Comparison of ENCODE assay signal across 23 mouse cellular contexts in the genomic region with DNA sequence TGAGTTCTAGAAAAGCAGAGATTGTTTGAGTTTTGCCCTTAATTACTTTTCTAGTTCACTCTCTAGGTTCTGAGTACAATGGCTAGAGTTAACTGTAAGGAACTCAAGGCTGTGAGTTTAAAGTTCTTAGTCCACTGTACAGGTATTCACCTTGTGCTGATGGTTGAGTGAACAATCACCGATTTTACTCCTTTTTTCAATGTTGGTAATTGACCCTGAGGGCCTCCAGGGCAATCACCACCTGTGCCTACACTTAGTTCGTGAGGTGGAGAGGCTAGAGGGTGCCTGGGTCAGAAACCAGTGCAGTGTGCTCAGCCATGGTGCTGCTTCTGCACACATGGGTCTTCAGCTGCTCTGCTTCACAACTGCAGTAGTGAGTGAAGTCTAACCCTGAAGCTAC. TPM values are rescaled to one million over a fixed set of nuclear protein-coding genes. Genes with fewer than 3 reads are reported as not detected.
DNase-seq lines count a peak whose midpoint lies in the region; ATAC-seq and TF ChIP-seq lines count a peak whose summit lies in the region.
"Had no signal": no experiment of that assay in that cellular context is flagged by ENCODE, and none has a peak within 500 bp of the region (broad histone marks: within the 10 kb centered on the region; RNA-seq: fewer than 3 reads in every experiment).

No protein-coding gene starts in this region.

- no peak for TF ChIP-seq CTCF in intestine, postnatal 0 days (IDR thresholded peaks at IDR 0.05; ENCODE audit: low read depth)
- TF ChIP-seq CTCF in kidney, adult 2 months (conservative IDR thresholded peaks at IDR 0.05; ENCODE audit: insufficient read depth, insufficient read length, low read depth, low read length): no peak

- H3K4me3 ChIP-seq in intestine, postnatal 0 days (ENCODE audit: low read depth, low read length): no peak overlapping the region
- H3K4me3 ChIP-seq in intestine, embryonic 16.5 days (ENCODE audit: low read length): no peak overlapping the region
- H3K4me3 ChIP-seq in kidney, adult 2 months (ENCODE audit: insufficient read depth, low read depth, low read length): no peak overlapping the region
- no peak overlapping the region for H3K4me3 ChIP-seq in kidney, embryonic 16.5 days (ENCODE audit: low read length)
- H3K4me3 ChIP-seq in megakaryocyte, embryonic 14.5 days (replicated peaks): peak overlapping the region; percentile 56
- H3K4me3 ChIP-seq: embryonic facial prominence, embryonic 10.5 days; embryonic facial prominence, embryonic 12.5 days; forebrain, embryonic 13.5 days had no signal

- peak overlapping the region; percentile 50 for H3K27ac ChIP-seq in intestine, postnatal 0 days (ENCODE audit: low read depth, low read length)
- H3K27ac ChIP-seq in intestine, embryonic 16.5 days (ENCODE audit: low read length): no peak overlapping the region
- H3K27ac ChIP-seq in kidney, adult 2 months (ENCODE audit: insufficient read depth, low read depth, low read length): no peak overlapping the region
- no peak overlapping the region for H3K27ac ChIP-seq in kidney, embryonic 16.5 days (ENCODE audit: low read length)
- H3K27ac ChIP-seq: embryonic facial prominence, embryonic 10.5 days; embryonic facial prominence, embryonic 12.5 days; forebrain, embryonic 13.5 days had no signal

- no peaks in the 10 kb centered on the region for H3K4me1 ChIP-seq in intestine, postnatal 0 days (replicated peaks; ENCODE audit: control insufficient read depth, insufficient read depth, low read length)
- H3K4me1 ChIP-seq in intestine, embryonic 16.5 days (ENCODE audit: control insufficient read depth, insufficient read depth, low read length): peaks cover 4% of the 10 kb centered on the region
- peaks cover 20% of the 10 kb centered on the region for H3K4me1 ChIP-seq in kidney, adult 2 months (ENCODE audit: control insufficient read depth, insufficient read depth, low read length)
- H3K4me1 ChIP-seq in kidney, embryonic 16.5 days (ENCODE audit: insufficient read depth, low read length): no peaks in the 10 kb centered on the region; the same call in 1 of the 2 replicates
- peaks cover 17% of the 10 kb centered on the region for H3K4me1 ChIP-seq in megakaryocyte, embryonic 14.5 days
- H3K4me1 ChIP-seq: embryonic facial prominence, embryonic 10.5 days; embryonic facial prominence, embryonic 12.5 days; forebrain, embryonic 13.5 days had no signal

- peak; percentile 57 for DNase-seq in kidney, adult 2 months
- DNase-seq in kidney, postnatal 36 days: peak; percentile 20 to 34
- DNase-seq in kidney, postnatal 14 days: no peak
- DNase-seq: adrenal gland, adult 8-10 months; adrenal gland, postnatal 14 days; adrenal gland, postnatal 36 days; B cell, adult 2 months; cerebellum, adult 11-12 months; cerebellum, adult 2 months; cerebellum, adult 9-10 months; cerebellum, postnatal 10 days; cerebellum, postnatal 25 days had no signal

- H3K4me2 ChIP-seq in intestine, postnatal 0 days (replicated peaks; ENCODE audit: low read depth): no peak overlapping the region
- no peak overlapping the region for H3K4me2 ChIP-seq in intestine, embryonic 16.5 days (ENCODE audit: low read depth, low read length)
- H3K4me2 ChIP-seq in kidney, embryonic 16.5 days (replicated peaks; ENCODE audit: low read depth, low read length): no peak overlapping the region
- H3K4me2 ChIP-seq: embryonic facial prominence, embryonic 12.5 days; forebrain, embryonic 13.5 days had no signal

- H3K27me3 ChIP-seq in intestine, postnatal 0 days (replicated peaks; ENCODE audit: control insufficient read depth, insufficient read depth, low read length): no peaks in the 10 kb centered on the region
- no peaks in the 10 kb centered on the region for H3K27me3 ChIP-seq in intestine, embryonic 16.5 days (replicated peaks; ENCODE audit: control insufficient read depth, insufficient read depth, low read length)
- H3K27me3 ChIP-seq in kidney, adult 2 months (replicated peaks; ENCODE audit: control insufficient read depth, insufficient read depth, low read length): no peaks in the 10 kb centered on the region; the same call in 1 of the 2 replicates
- H3K27me3 ChIP-seq in kidney, embryonic 16.5 days (ENCODE audit: insufficient read depth, low read length): no peaks in the 10 kb centered on the region
- H3K27me3 ChIP-seq in megakaryocyte, embryonic 14.5 days (replicated peaks): no peaks in the 10 kb centered on the region
- H3K27me3 ChIP-seq: CH12.LX; embryonic facial prominence, embryonic 12.5 days; forebrain, embryonic 13.5 days; Patski had no signal

- H3K9me3 ChIP-seq in intestine, postnatal 0 days (ENCODE audit: control insufficient read depth): no peaks in the 10 kb centered on the region
- no peaks in the 10 kb centered on the region; the same call in 1 of the 2 replicates for H3K9me3 ChIP-seq in intestine, embryonic 16.5 days (ENCODE audit: control insufficient read depth, low read length)
- H3K9me3 ChIP-seq in kidney, embryonic 16.5 days (ENCODE audit: low read length): peaks cover 41% of the 10 kb centered on the region
- peaks cover 30% of the 10 kb centered on the region for H3K9me3 ChIP-seq in megakaryocyte, embryonic 14.5 days

- TF ChIP-seq POLR2A in kidney, adult 2 months (IDR thresholded peaks at IDR 0.05; ENCODE audit: low read depth, low read length): no peak

- peaks cover 6% of the 10 kb centered on the region; the same call in 1 of the 2 replicates for H3K36me3 ChIP-seq in intestine, postnatal 0 days (ENCODE audit: control insufficient read depth, insufficient read depth)
- 0 out of 2 replicates have a peak, but pooled peaks cover 2% of the 10 kb centered on the region for H3K36me3 ChIP-seq in intestine, embryonic 16.5 days (ENCODE audit: control insufficient read depth, insufficient read depth, low read length)
- no peaks in the 10 kb centered on the region for H3K36me3 ChIP-seq in kidney, adult 2 months (ENCODE audit: control insufficient read depth, insufficient read depth, low read length)
- peaks cover 31% of the 10 kb centered on the region for H3K36me3 ChIP-seq in kidney, embryonic 16.5 days (ENCODE audit: insufficient read depth, low read length)
- H3K36me3 ChIP-seq in megakaryocyte, embryonic 14.5 days (replicated peaks; ENCODE audit: low read length): peaks cover 61% of the 10 kb centered on the region

- H3K9ac ChIP-seq in intestine, postnatal 0 days (ENCODE audit: low read depth, low read length): no peak overlapping the region
- no peak overlapping the region for H3K9ac ChIP-seq in intestine, embryonic 16.5 days (ENCODE audit: low read depth, low read length)
- H3K9ac ChIP-seq in kidney, embryonic 16.5 days (replicated peaks; ENCODE audit: low read length): no peak overlapping the region
- H3K9ac ChIP-seq: embryonic facial prominence, embryonic 12.5 days; forebrain, embryonic 13.5 days had no signal

- ATAC-seq in intestine, postnatal 0 days: no peak
- ATAC-seq in intestine, embryonic 16.5 days: no peak
- ATAC-seq in kidney, embryonic 16.5 days (ENCODE audit: low FRiP score, low TSS enrichment): no peak
- no peak for ATAC-seq in megakaryocyte, adult 5-6 weeks (ENCODE audit: poor library complexity, severe bottlenecking)
- ATAC-seq: activated CD4-positive, CD25-positive, alpha-beta regulatory T cell, adult 4 months; forebrain, embryonic 13.5 days; Patski had no signal

- 54% methylated on average over 2 of the region's 2 CpGs for WGBS in intestine, postnatal 0 days
- WGBS in intestine, embryonic 16.5 days: 94% methylated on average over 2 of the region's 2 CpGs
- 36% methylated on average over 2 of the region's 2 CpGs for WGBS in kidney, adult 2 months
- 76% methylated on average over 2 of the region's 2 CpGs for WGBS in kidney, embryonic 16.5 days

RNA-seq across cellular contexts. Expression of a gene that starts 8.8 kb away (rescaled TPM):
- 32.7 and 35.0 TPM in 2 replicates for polyA plus RNA-seq in intestine, postnatal 0 days (2015; fragmentation: Nextera tagmentation; extraction: Ambion mirVana)
- polyA plus RNA-seq in intestine, embryonic 16.5 days (2015; fragmentation: Nextera tagmentation; extraction: Ambion mirVana): 52.3 and 54.4 TPM in 2 replicates
- 23.3 and 30.8 TPM in 2 replicates for polyA plus RNA-seq in kidney, adult 2 months (2012; rRNA removed)
- polyA plus RNA-seq in kidney, embryonic 16.5 days (2015; fragmentation: Nextera tagmentation; extraction: Ambion mirVana): 92.2 and 94.0 TPM in 2 replicates
- polyA plus RNA-seq in megakaryocyte, embryonic 14.5 days (2012; ENCODE audit: insufficient read depth, low replicate concordance): 1.7 TPM in 1 of 2 replicates, not detected in the other
- 33.9 and 37.5 TPM in 2 replicates for total RNA-seq in megakaryocyte, adult 5-6 weeks (2015)
- total RNA-seq in megakaryocyte, adult 5-6 weeks (2017): 39.0 and 39.2 TPM in 2 replicates
